Mouse (Mus musculus) kidney, adult 2 months (tissue): ENCODE measurements around the gene Eaf2.

Experiments
- CTCF ChIP-seq: fragments of 200-500 bp; conservative IDR thresholded peaks from 2 replicates; pipeline ENCODE4 v1.5.1; 2011; ENCODE audit warnings: low read depth, mild to moderate bottlenecking, control low read depth, low read length, moderate library complexity, mixed read lengths; ENCODE audit not compliant: insufficient read depth, insufficient read length
- POLR2A ChIP-seq: fragments of 200-500 bp; IDR thresholded peaks from one replicate; pipeline ENCODE4 v1.6.1; 2011; ENCODE audit warnings: low read depth, low read length, control low read depth

DNA sequence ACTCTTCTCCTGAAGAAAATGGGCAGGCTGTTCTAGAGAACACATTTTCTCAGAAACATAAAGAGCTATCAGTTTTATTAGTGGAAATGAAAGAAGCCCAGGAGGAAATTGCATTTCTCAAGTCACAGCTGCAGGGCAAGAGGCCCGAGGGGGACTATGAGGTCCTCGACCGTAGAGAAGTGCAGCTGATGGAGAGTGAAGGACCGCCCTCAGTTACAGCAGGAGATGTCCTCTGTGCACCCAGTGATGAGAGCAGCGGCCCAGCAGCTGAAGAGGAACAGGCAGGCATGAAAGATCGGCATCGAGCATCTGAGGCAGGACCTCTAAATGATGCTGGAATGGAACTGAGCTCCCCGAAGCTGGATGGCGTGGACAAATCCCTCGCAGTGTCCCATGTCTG lies 37.1 kb upstream of the Eaf2 start:
- TF ChIP-seq POLR2A: no peak
- no peak for TF ChIP-seq CTCF
